Mouse (Mus musculus): Measurements from ENCODE around the gene Mmp19. TPM values are rescaled to one million over a fixed set of nuclear protein-coding genes. Genes with fewer than 3 reads are reported as not detected.
A peak's percentile ranks its signal among the peaks of the same experiment; 100 is the strongest.
"Not testable (repeated sequence)": the region's sequence is repeated elsewhere in the genome, so short reads cannot be mapped to it uniquely, and the experiment has no call there.

Mmp19 gene
- polyA plus RNA-seq, 1 experiment = 1.5 TPM

DNA sequence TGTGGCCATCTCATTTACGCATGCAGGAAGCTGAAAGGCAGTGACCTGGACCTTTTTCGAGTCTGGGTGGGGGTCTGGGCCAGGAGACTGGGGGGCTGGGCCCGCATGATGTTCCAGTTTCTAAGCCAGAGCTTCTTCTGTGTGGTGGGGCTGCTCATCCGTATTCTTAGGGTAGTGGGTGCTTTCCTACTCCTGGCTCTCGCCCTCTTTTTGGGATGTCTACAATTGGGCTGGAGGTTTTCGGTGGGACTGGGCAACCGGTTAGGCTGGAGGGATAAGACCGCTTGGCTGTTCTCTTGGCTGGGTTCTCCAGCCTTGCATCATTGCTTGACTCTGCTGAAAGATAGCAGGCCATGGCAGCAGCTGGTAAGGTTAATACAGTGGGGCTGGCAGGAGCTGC is 16.3 kb downstream of the Mmp19 start:
- no peak overlapping the region for H3K4me3 ChIP-seq (ENCODE audit: low read depth, low read length)

DNA sequence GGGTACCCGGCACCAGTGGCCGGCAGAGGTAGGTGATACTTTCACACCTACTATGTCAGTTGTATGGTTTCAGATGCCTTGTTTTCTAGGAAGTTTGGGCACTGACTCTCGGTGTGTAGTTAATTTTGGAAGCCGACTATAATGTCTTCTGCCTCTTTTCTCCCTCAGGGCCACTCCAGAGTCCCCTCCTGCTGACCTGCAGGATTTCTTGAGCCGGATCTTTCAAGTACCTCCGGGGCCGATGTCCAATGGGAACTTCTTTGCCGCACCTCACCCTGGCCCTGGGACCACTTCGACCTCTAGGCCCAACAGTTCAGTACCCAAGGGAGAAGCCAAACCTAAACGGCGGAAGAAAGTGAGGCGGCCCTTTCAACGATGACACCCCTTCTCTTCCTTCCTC is 26.3 kb downstream of the Mmp19 start, which contains the start of gene Sarnp:
Gene Sarnp, plus strand, starts transcription at position 301 of the 400 bp plus-strand sequence.
- Histone ChIP-seq H3K9me3 (replicated peaks; ENCODE audit: control insufficient read depth, insufficient read depth, low read length, poor library complexity, severe bottlenecking) (no peaks in the 10 kb centered on the region), H3K36me3 (ENCODE audit: control insufficient read depth, insufficient read depth, low read length, poor library complexity, severe bottlenecking) (peaks cover 49% of the 10 kb centered on the region), H3K27me3 (ENCODE audit: control insufficient read depth, insufficient read depth, low read length, poor library complexity, severe bottlenecking) (no peaks in the 10 kb centered on the region), H3K27ac (ENCODE audit: insufficient read depth, low read length) (no peak within 1 kb of the TSS), H3K9ac (ENCODE audit: low read depth, poor library complexity, severe bottlenecking) (no peak within 1 kb of the TSS), H3K4me1 (ENCODE audit: control insufficient read depth, insufficient read depth, low read length) (no peaks in the 10 kb centered on the region), H3K4me3 (ENCODE audit: low read depth, low read length) (no peak within 1 kb of the TSS)
- no peak for TF ChIP-seq CTCF (IDR thresholded peaks at IDR 0.05; ENCODE audit: low read depth, low read length)
- no peak for TF ChIP-seq POLR2A (IDR thresholded peaks at IDR 0.05; ENCODE audit: insufficient read depth, low read length)
- TF ChIP-seq EP300 (IDR thresholded peaks at IDR 0.05; ENCODE audit: insufficient read depth, low read depth, low read length) = no peak

More for the DNA sequence above, 16.3 kb downstream of the Mmp19 start:
- no peaks in the 10 kb centered on the region for H3K27me3 ChIP-seq (ENCODE audit: control insufficient read depth, insufficient read depth, low read length, poor library complexity, severe bottlenecking)
- no peak for TF ChIP-seq CTCF (IDR thresholded peaks at IDR 0.05; ENCODE audit: low read depth, low read length)
- TF ChIP-seq POLR2A (IDR thresholded peaks at IDR 0.05; ENCODE audit: insufficient read depth, low read length) = no peak
- no peak for TF ChIP-seq EP300 (IDR thresholded peaks at IDR 0.05; ENCODE audit: insufficient read depth, low read depth, low read length)
- H3K36me3 ChIP-seq (ENCODE audit: control insufficient read depth, insufficient read depth, low read length, poor library complexity, severe bottlenecking) = no peaks in the 10 kb centered on the region
- H3K27ac ChIP-seq (ENCODE audit: insufficient read depth, low read length) = no peak overlapping the region
- H3K9ac ChIP-seq (ENCODE audit: low read depth, poor library complexity, severe bottlenecking) = no peak overlapping the region
- H3K9me3 ChIP-seq (replicated peaks; ENCODE audit: control insufficient read depth, insufficient read depth, low read length, poor library complexity, severe bottlenecking) = no peaks in the 10 kb centered on the region
- no peaks in the 10 kb centered on the region for H3K4me1 ChIP-seq (ENCODE audit: control insufficient read depth, insufficient read depth, low read length)

DNA sequence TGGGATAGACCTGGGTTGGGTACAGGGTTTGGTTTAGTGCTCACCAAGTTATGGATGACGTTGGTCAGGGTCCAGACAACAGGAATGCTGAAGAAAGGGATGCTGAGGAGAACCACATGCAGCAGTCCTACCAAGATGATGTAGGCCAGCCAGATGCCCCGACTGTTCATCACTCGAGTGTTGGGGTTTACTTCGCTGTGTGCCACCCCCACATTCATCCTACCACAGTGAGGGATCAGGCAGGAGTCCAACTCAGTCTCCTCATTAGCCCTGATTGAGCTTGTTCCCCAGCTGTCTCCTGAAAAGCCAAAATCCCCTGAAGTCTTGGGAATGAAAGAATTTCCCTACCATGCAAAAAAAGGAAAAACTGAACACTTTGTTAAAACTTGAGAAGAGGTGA is 29.5 kb downstream of the Mmp19 start:
- Histone ChIP-seq H3K9me3 (replicated peaks; ENCODE audit: control insufficient read depth, insufficient read depth, low read length, poor library complexity, severe bottlenecking) (no peaks in the 10 kb centered on the region), H3K9ac (ENCODE audit: low read depth, poor library complexity, severe bottlenecking) (0 out of 2 replicates have a peak overlapping the region, but pooled peaks have one; percentile 65), H3K4me3 (ENCODE audit: low read depth, low read length) (no peak overlapping the region), H3K4me1 (ENCODE audit: control insufficient read depth, insufficient read depth, low read length) (no peaks in the 10 kb centered on the region), H3K27me3 (ENCODE audit: control insufficient read depth, insufficient read depth, low read length, poor library complexity, severe bottlenecking) (no peaks in the 10 kb centered on the region), H3K27ac (ENCODE audit: insufficient read depth, low read length) (no peak overlapping the region), H3K36me3 (ENCODE audit: control insufficient read depth, insufficient read depth, low read length, poor library complexity, severe bottlenecking) (peaks cover 41% of the 10 kb centered on the region)
- TF ChIP-seq POLR2A (IDR thresholded peaks at IDR 0.05; ENCODE audit: insufficient read depth, low read length) (no peak), EP300 (IDR thresholded peaks at IDR 0.05; ENCODE audit: insufficient read depth, low read depth, low read length) (no peak), CTCF (IDR thresholded peaks at IDR 0.05; ENCODE audit: low read depth, low read length) (no peak)

DNA sequence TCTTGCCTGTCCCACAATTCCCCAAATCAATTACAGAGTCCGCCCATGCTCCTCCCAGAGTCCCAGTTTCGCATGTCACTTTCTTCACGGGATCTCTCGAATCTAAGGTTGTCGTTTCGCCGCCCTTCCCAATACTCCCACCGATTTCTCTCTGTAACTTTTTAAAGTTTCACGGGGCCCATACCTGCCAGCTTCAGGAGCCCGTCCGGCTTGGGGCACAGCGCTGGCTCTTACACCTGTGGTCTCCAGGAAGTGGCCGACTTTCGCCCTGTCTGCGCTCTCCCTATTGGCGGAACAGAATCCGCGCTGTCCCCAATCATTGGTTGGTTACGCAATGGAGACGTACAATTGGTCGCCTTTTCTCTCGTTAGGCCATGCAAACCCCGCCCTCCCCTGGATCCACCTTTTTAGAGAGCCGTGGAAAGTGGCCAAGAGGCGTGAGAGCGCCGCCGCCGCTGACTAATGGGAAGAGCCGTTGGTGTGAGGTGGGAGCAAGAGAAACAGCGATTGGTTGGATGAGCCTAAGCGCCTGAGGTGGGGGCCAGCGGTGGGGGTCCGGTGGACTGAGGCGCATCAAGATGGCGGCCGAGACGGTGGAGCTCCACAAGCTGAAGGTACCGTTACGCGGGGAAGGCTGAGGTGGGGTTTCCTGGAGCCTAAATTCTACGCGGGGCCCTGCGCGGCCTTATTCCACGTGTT is 30.8 kb downstream of the Mmp19 start, which contains the start of gene Ormdl2:
Gene Ormdl2, minus strand, starts transcription at position 288 of the 699 bp plus-strand sequence.
- H3K9me3 ChIP-seq (replicated peaks; ENCODE audit: control insufficient read depth, insufficient read depth, low read length, poor library complexity, severe bottlenecking) = no peaks in the 10 kb centered on the region
- peak within 1 kb of the TSS; percentile 100 for H3K4me3 ChIP-seq (ENCODE audit: low read depth, low read length)
- peak within 1 kb of the TSS; percentile 28; the same call in 1 of the 2 replicates for H3K27ac ChIP-seq (ENCODE audit: insufficient read depth, low read length)
- H3K36me3 ChIP-seq (ENCODE audit: control insufficient read depth, insufficient read depth, low read length, poor library complexity, severe bottlenecking) = peaks cover 37% of the 10 kb centered on the region
- H3K9ac ChIP-seq (ENCODE audit: low read depth, poor library complexity, severe bottlenecking) = peak within 1 kb of the TSS; percentile 98
- no peak for TF ChIP-seq CTCF (IDR thresholded peaks at IDR 0.05; ENCODE audit: low read depth, low read length)
- no peak for TF ChIP-seq EP300 (IDR thresholded peaks at IDR 0.05; ENCODE audit: insufficient read depth, low read depth, low read length)
- TF ChIP-seq POLR2A (IDR thresholded peaks at IDR 0.05; ENCODE audit: insufficient read depth, low read length) = peak; percentile 63
- H3K27me3 ChIP-seq (ENCODE audit: control insufficient read depth, insufficient read depth, low read length, poor library complexity, severe bottlenecking) = no peaks in the 10 kb centered on the region
- no peaks in the 10 kb centered on the region for H3K4me1 ChIP-seq (ENCODE audit: control insufficient read depth, insufficient read depth, low read length)

DNA sequence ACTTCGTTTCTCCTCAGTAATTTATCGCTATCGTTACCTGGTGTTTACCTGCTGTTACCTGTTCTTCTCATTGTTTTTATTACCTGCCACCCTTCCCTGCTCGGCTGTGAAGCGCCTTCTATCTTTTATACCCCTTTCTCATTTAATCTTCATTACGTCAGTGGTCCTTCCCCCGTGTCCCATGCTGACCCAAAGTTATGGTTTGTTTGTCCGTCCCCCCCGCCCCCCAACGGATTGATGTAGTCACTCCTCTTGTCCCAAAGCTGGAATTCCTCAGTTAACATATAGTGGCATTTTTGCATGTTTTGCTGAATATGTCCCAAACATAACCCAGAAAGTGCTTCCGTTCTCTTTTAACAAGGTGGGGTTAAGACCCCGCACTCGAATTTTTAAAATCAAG is 31.4 kb downstream of the Mmp19 start:
- TF ChIP-seq CTCF (IDR thresholded peaks at IDR 0.05; ENCODE audit: low read depth, low read length) = no peak
- Histone ChIP-seq H3K27ac (ENCODE audit: insufficient read depth, low read length) (peak overlapping the region; percentile 28; the same call in 1 of the 2 replicates), H3K36me3 (ENCODE audit: control insufficient read depth, insufficient read depth, low read length, poor library complexity, severe bottlenecking) (peaks cover 31% of the 10 kb centered on the region)

DNA sequence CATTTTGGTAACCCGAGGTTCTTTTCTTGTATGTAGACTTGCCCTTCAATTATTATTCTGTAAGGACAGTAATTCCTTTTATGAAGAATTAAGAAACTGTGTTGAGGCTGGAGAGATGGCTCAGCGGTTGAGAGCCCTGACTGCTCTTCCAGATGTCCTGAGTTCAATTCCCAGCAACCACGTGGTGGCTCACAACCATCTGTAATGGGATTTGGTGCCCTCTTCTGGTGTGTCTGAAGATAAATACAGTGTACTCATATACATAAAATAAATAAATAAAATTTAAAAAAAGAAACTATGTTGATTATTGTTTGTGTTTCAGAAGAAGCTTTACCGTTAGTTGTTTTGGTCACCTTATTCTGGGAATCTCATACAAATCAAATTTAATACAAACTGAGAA is 32.4 kb downstream of the Mmp19 start:
- Histone ChIP-seq H3K36me3 (ENCODE audit: control insufficient read depth, insufficient read depth, low read length, poor library complexity, severe bottlenecking) (peaks cover 27% of the 10 kb centered on the region), H3K4me3 (ENCODE audit: low read depth, low read length) (peak overlapping the region; percentile 100), H3K9ac (ENCODE audit: low read depth, poor library complexity, severe bottlenecking) (peak overlapping the region; percentile 98), H3K27ac (ENCODE audit: insufficient read depth, low read length) (peak overlapping the region; percentile 28; the same call in 1 of the 2 replicates)
- not testable (repeated sequence) for H3K4me1 ChIP-seq (ENCODE audit: control insufficient read depth, insufficient read depth, low read length); H3K9me3 ChIP-seq (replicated peaks; ENCODE audit: control insufficient read depth, insufficient read depth, low read length, poor library complexity, severe bottlenecking); H3K27me3 ChIP-seq (ENCODE audit: control insufficient read depth, insufficient read depth, low read length, poor library complexity, severe bottlenecking)

More for the DNA sequence above, 31.4 kb downstream of the Mmp19 start:
- Histone ChIP-seq H3K9me3 (replicated peaks; ENCODE audit: control insufficient read depth, insufficient read depth, low read length, poor library complexity, severe bottlenecking) (no peaks in the 10 kb centered on the region), H3K4me3 (ENCODE audit: low read depth, low read length) (peak overlapping the region; percentile 100), H3K4me1 (ENCODE audit: control insufficient read depth, insufficient read depth, low read length) (no peaks in the 10 kb centered on the region), H3K27me3 (ENCODE audit: control insufficient read depth, insufficient read depth, low read length, poor library complexity, severe bottlenecking) (no peaks in the 10 kb centered on the region), H3K9ac (ENCODE audit: low read depth, poor library complexity, severe bottlenecking) (peak overlapping the region; percentile 98)

Measured in ES-Bruce4 (cell line).